Mouse (Mus musculus) CD4-positive naive resting alpha-beta T cell, adult 76 days (primary cell): ENCODE results near the gene Fmnl2. TPM values are rescaled to one million over a fixed set of nuclear protein-coding genes. Genes with fewer than 3 reads are reported as not detected.

Experiments
- total RNA-seq: library from RNA; stranded (reverse); gene quantifications from one replicate; pipeline ENCODE4 v1.2.4, GENCODE M21; 2023

The Fmnl2 gene
- total RNA-seq, result 1.0 TPM

DNA sequence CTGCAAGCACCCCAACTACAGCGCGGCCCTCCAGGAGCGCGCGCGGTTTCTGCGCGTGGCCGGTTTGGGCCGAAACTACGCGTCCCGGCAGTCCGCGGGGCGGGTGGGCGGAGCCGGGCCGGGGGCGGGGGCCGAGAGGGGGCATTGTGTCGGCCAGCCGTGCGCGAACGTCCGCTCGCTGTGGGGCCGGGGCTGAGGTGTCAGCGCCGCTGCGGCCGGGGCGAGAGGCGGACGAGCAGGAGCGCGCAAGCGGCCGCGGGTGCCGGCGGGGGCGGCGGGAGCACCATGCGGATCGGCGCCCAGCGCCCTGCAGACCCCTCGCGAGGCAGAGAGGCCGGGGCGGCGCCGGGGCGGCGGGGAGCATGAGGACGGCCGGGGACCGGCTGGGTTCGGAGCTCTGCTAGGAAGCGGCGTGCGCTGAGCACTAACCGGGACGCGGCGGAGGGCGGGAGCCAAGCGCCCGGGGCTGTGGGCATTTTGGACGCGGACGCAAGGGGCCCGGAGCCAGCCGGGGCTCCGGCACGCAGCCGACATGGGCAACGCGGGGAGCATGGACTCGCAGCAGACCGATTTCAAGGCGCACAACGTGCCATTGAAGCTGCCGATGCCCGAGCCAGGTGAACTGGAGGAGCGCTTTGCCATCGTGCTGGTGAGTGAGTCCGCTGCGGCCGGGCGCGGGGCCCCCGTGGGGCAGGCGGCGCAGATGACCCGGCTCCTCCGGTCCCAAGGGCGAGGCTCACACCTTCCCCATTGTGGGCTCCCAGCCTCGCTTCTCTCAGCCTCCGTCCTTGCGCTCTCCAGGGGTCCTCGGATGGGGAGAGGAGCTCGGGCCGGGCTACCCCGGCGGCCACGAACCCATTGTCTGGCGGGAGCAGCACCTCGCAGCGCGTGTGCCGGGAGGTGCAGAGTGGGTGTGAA, at the start of gene Fmnl2:
Fmnl2 (plus strand) TSS at position 250 of the 918 bp plus-strand sequence.

Other genes starting within 250 kb of the Fmnl2 start
- gene Cacnb4, start 181.0 kb upstream of the Fmnl2 start, total RNA-seq, result 0.18 TPM
- 32.6 TPM for gene Stam2, start 115.6 kb upstream of the Fmnl2 start, total RNA-seq